Mouse (Mus musculus) gastrocnemius, postnatal 25 days (tissue): ENCODE data around the gene Gm11569. TPM values are rescaled to one million over a fixed set of nuclear protein-coding genes. Genes with fewer than 3 reads are reported as not detected.
"Not testable (repeated sequence)": the region's sequence is repeated elsewhere in the genome, so short reads cannot be mapped to it uniquely, and the experiment has no call there.

ENCODE experiments used
- DNase-seq: peaks from one replicate; pipeline ENCODE4 v3.0.0; 2022
- long read RNA-seq, 2 experiments: library from polyadenylated mRNA; stranded (forward); transcript quantifications; one replicate each; pipeline ENCODE4 v2.0.0; 2021
- total RNA-seq, 2 experiments: library from RNA; stranded (reverse); gene quantifications; 1 replicate in 1 of 2; 2 replicates in 1 of 2; pipeline ENCODE4 v1.2.3; 2021

The Gm11569 gene
- not detected for total RNA-seq
- long read RNA-seq, experiment 1: 0 reads
- long read RNA-seq, experiment 2: 0 reads

DNA sequence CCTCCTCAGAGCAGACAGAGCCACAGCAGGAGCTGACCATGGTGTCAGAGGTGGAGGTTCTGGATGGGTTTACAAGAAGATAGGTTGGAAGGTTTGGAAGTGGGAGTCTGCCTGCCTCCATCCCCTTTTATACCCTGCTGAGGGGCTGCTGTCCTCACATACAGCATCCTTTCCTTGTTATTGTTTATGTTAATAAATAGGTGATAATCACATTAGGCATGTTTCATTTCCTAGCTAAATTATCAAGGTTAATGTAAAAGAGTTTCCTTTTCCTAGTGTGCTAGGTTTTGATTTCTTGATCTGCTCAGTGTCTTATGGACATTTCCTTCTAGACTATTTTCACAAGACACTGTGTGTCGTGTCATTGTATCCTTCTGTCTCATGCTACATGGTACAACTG, at the start of gene Gm11569:
Gene Gm11569, minus strand, starts transcription at position 101 of the 400 bp plus-strand sequence.
- DNase-seq: not testable (repeated sequence)

DNA sequence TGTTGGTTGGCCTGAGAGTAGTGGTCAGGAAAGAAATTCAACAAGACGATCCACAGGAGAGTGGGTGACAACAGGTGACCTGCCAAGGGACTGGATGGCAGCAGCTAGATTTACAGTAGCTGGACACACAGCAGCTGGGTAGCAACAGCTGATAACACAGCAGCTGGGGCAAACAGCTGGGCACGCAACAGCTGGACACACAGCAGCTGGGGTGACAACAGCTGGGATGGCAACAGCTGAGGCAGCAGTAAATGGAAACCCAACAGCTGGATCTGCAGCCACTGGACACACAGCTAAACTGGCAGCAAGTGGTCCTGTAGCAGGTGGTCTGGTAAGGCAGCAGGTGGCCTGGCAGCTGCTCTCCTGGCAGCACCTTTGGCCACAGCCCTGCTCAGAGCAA, 48.0 kb upstream of the Gm11569 start:
- no peak for DNase-seq

DNA sequence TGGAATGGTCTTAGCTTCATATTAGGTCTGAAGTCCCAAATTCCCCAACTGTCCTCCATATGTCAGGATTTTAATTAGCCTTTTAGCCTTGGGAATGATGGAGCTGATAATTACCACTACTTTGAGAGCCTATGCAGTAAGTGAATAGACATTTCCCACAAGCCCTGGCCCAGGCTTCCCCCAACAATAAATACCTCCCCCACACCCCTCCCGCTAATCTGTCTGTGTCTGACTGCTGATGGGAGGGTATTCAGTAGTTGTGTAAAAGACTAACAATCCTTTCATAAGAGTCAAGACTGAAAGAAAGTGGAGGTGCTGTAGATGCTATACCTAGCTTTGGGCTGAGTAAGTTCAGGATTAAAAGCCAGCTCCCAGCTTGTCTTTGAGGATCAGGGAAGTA, 43.5 kb upstream of the Gm11569 start:
- no peak for DNase-seq

DNA sequence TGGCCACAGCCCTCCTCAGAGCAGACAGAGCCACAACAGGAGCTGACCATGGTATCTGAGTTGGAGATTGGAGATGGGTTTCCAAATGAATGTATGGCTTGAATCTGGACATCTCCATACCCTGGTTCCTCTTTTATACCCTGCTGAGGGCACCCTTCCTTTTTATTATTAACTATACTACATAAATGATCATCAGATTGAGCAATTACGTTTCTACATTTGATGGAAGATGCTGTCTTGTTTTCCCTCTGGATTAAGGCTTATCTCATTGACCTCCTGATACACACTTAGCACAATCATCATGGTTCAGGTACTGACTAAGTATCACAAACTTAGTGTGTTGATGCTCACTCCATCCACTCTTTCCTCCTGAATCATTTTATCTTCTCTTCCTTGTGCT, 39.2 kb upstream of the Gm11569 start, which contains the start of gene 2300003K06Rik:
Gene 2300003K06Rik, minus strand, starts transcription at position 101 of the 400 bp plus-strand sequence.
- no peak for DNase-seq

DNA sequence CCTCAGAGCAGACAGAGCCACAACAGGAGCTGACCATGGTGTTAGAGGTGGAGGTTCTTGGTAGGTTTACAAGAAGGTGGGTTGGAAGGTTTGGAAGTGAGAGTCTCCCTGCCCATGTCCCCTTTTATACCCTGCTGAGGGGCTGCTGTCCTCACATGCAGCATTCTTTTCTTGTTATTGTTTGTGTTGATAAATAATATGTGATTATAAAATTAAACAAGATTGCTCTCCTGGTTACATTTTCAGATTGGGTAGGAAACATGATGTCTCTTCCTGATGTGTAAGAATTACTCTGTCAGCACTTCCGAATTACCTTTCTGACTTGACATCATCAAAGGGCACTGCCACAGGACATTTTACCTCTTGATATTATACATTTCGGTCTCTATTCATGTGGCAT, 16.8 kb upstream of the Gm11569 start, which contains the start of gene Gm11564:
Gene Gm11564, minus strand, starts transcription at position 101 of the 400 bp plus-strand sequence.
- DNase-seq: not testable (repeated sequence)

DNA sequence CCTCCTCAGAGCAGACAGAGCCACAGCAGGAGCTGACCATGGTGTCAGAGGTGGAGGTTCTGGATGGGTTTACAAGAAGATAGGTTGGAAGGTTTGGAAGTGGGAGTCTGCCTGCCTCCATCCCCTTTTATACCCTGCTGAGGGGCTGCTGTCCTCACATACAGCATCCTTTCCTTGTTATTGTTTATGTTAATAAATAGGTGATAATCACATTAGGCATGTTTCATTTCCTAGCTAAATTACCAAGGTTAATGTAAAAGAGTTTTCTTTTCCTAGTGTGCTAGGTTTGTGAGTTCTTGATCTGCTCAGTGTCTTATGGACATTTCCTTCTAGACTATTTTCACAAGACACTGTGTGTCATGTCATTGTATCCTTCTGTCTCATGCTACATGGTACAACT, 11.1 kb upstream of the Gm11569 start, which contains the start of gene Krtap4-13:
Gene Krtap4-13, minus strand, starts transcription at position 101 of the 400 bp plus-strand sequence.
- not testable (repeated sequence) for DNase-seq

DNA sequence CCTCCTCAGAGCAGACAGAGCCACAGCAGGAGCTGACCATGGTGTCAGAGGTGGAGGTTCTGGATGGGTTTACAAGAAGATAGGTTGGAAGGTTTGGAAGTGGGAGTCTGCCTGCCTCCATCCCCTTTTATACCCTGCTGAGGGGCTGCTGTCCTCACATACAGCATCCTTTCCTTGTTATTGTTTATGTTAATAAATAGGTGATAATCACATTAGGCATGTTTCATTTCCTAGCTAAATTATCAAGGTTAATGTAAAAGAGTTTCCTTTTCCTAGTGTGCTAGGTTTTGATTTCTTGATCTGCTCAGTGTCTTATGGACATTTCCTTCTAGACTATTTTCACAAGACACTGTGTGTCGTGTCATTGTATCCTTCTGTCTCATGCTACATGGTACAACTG, 5.6 kb upstream of the Gm11569 start, which contains the start of gene Gm11554:
Gene Gm11554, minus strand, starts transcription at position 101 of the 400 bp plus-strand sequence.
- DNase-seq: not testable (repeated sequence)

DNA sequence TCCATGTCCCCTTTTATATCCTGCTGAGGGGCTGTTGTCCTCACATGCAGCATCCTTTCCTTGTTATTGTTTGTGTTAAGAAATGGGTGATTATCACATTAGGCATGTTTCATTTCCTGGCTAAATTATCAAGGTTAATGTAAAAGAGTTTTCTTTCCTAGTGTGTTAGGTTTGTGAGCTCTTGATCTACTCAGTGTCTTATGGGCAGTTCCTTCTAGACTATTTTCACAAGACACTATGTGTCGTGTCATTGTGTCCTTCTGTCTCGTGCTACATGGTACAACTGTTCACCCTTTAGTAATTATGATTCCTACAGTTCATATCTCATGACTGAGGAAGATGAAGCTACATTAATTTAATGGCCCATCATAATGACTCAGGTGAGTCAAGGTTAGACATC, 5.4 kb downstream of the Gm11569 start, which contains the start of gene Gm11596:
Gene Gm11596, minus strand, starts transcription at position 101 of the 400 bp plus-strand sequence.
- DNase-seq: no peak

DNA sequence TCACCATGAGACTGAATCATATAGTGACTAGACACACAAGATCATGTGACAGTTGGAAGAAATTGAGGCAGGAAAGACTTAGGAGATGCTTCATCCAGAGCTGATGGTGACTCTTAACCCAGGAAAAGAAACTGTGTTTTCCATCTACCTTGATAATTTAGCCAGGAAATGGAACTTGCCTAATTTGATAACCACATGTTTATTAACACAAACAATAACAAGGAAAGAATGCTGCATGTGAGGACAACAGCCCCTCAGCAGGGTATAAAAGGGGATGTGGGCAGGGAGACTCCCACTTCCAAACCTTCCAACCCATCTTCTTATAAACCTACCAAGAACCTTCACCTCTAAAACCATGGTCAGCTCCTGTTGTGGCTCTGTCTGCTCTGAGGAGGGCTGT, 13.8 kb downstream of the Gm11569 start, which contains the start of gene Krtap4-9:
Gene Krtap4-9, plus strand, starts transcription at position 301 of the 400 bp plus-strand sequence.
- not testable (repeated sequence) for DNase-seq

DNA sequence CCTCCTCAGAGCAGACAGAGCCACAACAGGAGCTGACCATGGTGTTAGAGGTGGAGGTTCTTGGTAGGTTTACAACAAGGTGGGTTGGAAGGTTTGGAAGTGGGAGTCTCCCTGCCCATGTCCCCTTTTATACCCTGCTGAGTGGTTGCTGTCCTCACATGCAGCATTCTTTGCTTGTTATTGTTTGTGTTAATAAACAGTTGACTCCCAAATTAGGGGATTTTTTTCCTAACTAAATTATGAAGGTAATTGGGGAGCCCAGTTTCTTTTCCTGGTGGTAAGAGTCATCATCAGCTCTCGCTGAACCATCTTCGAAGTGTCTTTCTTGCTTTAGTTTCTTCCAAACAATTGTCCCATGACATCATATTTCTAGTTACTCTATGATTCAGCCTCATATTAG, 18.1 kb downstream of the Gm11569 start, which contains the start of gene Krtap4-8:
Gene Krtap4-8, minus strand, starts transcription at position 101 of the 400 bp plus-strand sequence.
- no peak for DNase-seq

DNA sequence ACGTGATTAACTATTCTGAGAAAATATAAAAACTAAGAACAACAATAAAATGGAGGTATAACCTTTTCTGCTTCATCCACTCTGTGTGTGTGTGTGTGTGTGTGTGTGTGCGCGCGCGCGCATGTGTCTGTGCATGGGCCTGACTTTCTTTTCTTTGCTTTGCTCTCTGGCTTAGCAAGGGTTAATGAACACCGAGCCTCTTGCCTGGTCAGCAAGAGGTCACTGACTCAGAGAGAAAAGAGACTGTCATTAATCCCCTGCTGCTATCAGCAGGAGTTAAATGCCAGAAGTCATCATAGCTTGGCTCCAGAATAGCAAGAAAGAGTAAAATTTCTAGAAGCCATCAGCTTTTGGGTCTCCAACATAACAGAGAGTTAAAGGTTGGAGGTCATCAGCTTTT, 20.3 kb downstream of the Gm11569 start:
- DNase-seq: no peak

DNA sequence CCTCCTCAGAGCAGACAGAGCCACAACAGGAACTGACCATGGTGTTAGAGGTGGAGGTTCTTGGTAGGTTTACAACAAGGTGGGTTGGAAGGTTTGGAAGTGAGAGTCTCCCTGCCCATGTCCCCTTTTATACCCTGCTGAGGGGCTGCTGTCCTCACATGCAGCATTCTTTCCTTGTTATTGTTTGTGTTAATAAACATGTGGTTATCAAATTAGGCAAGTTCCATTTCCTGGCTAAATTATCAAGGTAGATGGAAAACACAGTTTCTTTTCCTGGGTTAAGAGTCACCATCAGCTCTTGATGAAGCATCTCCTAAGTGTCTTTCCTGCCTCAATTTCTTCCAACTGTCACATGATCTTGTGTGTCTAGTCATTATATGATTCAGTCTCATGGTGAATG, 25.9 kb downstream of the Gm11569 start, which contains the start of gene Gm11595:
Gene Gm11595, minus strand, starts transcription at position 101 of the 400 bp plus-strand sequence.
- DNase-seq: not testable (repeated sequence)

DNA sequence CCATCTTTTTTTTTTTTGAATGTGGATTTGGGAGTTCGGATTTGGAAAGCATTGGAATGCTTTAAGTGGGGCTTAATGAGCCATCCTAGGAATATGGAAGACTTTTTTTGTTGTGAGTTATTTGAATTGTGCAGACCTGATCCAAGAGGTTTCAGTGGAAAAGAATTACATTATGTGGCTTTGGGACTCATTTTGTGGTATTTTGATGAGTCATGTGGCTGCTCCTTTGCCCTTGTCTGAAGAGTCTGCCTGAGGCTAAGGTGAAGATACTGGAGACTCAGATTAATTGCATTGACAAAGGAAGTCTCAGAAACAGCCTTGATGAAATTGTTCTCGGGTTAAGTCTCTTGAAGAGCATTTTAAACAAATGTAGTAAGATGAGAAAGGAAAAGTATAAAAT, 30.3 kb downstream of the Gm11569 start:
- no peak for DNase-seq

DNA sequence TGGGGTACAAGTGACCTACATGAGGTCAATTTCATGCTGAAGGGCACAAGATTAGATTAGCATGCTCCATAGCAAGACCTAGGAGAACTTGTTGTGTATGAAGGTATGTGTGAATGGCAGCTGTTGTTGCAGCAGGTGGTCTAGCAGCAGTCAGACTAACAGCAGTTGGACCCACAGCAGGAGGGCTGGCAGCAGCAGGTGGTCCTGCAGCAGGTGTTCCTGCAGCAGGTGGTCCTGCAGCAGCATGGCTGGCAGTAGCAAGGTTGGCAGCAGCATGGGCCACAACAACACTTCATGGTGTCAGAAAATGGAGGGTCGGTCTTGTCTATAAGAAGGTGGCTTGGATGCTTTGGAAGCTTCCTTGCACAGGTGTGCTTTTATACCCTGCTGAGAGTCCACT, 39.9 kb downstream of the Gm11569 start:
- no peak for DNase-seq

Other genes with a start within 250 kb of the Gm11569 start
- gene Krtap3-3, start 248.1 kb downstream of the Gm11569 start, total RNA-seq: not detected
- not detected for gene Krtap3-2, start 242.1 kb downstream of the Gm11569 start, total RNA-seq
- not detected for gene Gm11939, start 239.5 kb downstream of the Gm11569 start, total RNA-seq
- gene Krtap3-1, start 232.3 kb downstream of the Gm11569 start, total RNA-seq: not detected
- gene Krtap1-5, start 217.9 kb downstream of the Gm11569 start, total RNA-seq: not detected
- gene Krtap1-4, start 215.3 kb downstream of the Gm11569 start, total RNA-seq: not detected
- not detected for gene Krtap1-3, start 207.6 kb downstream of the Gm11569 start, total RNA-seq
- gene Krtap9-3, start 200.8 kb downstream of the Gm11569 start, total RNA-seq: not detected
- gene Gm11938, start 195.6 kb downstream of the Gm11569 start, total RNA-seq: not detected
- not detected for gene Gm11937, start 188.7 kb downstream of the Gm11569 start, total RNA-seq
- not detected for gene Krtap2-4, start 184.1 kb downstream of the Gm11569 start, total RNA-seq
- gene Gm11562, start 178.5 kb downstream of the Gm11569 start, total RNA-seq: not detected
- gene Krtap4-1, start 170.7 kb downstream of the Gm11569 start, total RNA-seq: not detected
- gene Krtap4-2, start 163.8 kb downstream of the Gm11569 start, total RNA-seq: not detected
- not detected for gene Krtap4-7, start 154.8 kb downstream of the Gm11569 start, total RNA-seq
- gene Gm11555, start 148.7 kb downstream of the Gm11569 start, total RNA-seq: not detected
- gene Gm11563, start 140.0 kb downstream of the Gm11569 start, total RNA-seq: not detected
- gene Krtap4-6, start 133.0 kb downstream of the Gm11569 start, total RNA-seq: not detected
- not detected for gene Gm14190, start 108.2 kb downstream of the Gm11569 start, total RNA-seq
- gene Gm14180, start 64.6 kb downstream of the Gm11569 start, total RNA-seq: not detected
- not detected for gene Gm11595, start 26.0 kb downstream of the Gm11569 start, total RNA-seq
- not detected for gene Krtap4-8, start 18.2 kb downstream of the Gm11569 start, total RNA-seq
- not detected for gene Krtap4-9, start 13.7 kb downstream of the Gm11569 start, total RNA-seq
- gene Gm11596, start 5.5 kb downstream of the Gm11569 start, total RNA-seq: not detected
- gene Gm11554, start 5.5 kb upstream of the Gm11569 start, total RNA-seq: not detected
- not detected for gene Krtap4-13, start 11.0 kb upstream of the Gm11569 start, total RNA-seq
- gene Gm11564, start 16.7 kb upstream of the Gm11569 start, total RNA-seq: not detected
- gene 2300003K06Rik, start 39.1 kb upstream of the Gm11569 start, total RNA-seq: not detected
- not detected for gene Krtap4-16, start 52.7 kb upstream of the Gm11569 start, total RNA-seq
- gene Gm11568, start 59.0 kb upstream of the Gm11569 start, total RNA-seq: not detected
- gene Gm11559, start 65.5 kb upstream of the Gm11569 start, total RNA-seq: not detected
- gene Krtap9-1, start 74.5 kb upstream of the Gm11569 start, total RNA-seq: not detected
- not detected for gene Gm11567, start 80.3 kb upstream of the Gm11569 start, total RNA-seq
- not detected for gene Krtap31-1, start 109.0 kb upstream of the Gm11569 start, total RNA-seq
- gene Gm11565, start 115.8 kb upstream of the Gm11569 start, total RNA-seq: not detected
- not detected for gene Krtap31-2, start 137.4 kb upstream of the Gm11569 start, total RNA-seq
- not detected for gene Krtap9-5, start 149.5 kb upstream of the Gm11569 start, total RNA-seq
- gene Krtap29-1, start 180.1 kb upstream of the Gm11569 start, total RNA-seq: not detected
- not detected for gene Krtap16-1, start 187.7 kb upstream of the Gm11569 start, total RNA-seq
- gene Krtap17-1, start 195.1 kb upstream of the Gm11569 start, total RNA-seq: not detected
- not detected for gene Krt33a, start 217.3 kb upstream of the Gm11569 start, total RNA-seq
- gene Krt33b, start 230.9 kb upstream of the Gm11569 start, total RNA-seq: not detected
- not detected for gene Krt34, start 242.6 kb upstream of the Gm11569 start, total RNA-seq